Mouse (Mus musculus) embryonic facial prominence, embryonic 11.5 days (tissue): ENCODE data around the gene Gm11985. TPM values are rescaled to one million over a fixed set of nuclear protein-coding genes. Genes with fewer than 3 reads are reported as not detected.

Experiments used
- ATAC-seq: fragments of 200-750 bp; cut with Nextera tagmentation; replicated peaks from 2 replicates; pipeline ENCODE4 v1.8.0; 2017; ENCODE audit warnings: low read depth; ENCODE audit not compliant: insufficient number of reproducible peaks, low FRiP score, low TSS enrichment
- DNase-seq: peaks from one replicate; pipeline ENCODE4 v3.0.0-alpha.2; 2015; ENCODE audit warnings: low spot score
- H3K27ac ChIP-seq: fragments of 300-500 bp; sonication (generic); replicated peaks from 2 replicates; pipeline ENCODE4 v1.5.1; 2014; ENCODE audit warnings: mild to moderate bottlenecking, low read depth, low read length, control low read depth
- H3K27me3 ChIP-seq: fragments of 300-500 bp; sonication (generic); 2 replicates; pipeline ENCODE4 v1.6.1; 2014; ENCODE audit warnings: mild to moderate bottlenecking, low read length, moderate library complexity, mixed read lengths; ENCODE audit not compliant: control insufficient read depth, insufficient read depth
- H3K36me3 ChIP-seq: fragments of 300-500 bp; sonication (generic); replicated peaks from 2 replicates; pipeline ENCODE4 v1.6.1; 2014; ENCODE audit warnings: low read depth, mild to moderate bottlenecking, low read length, moderate library complexity, mixed read lengths; ENCODE audit not compliant: control insufficient read depth, insufficient read depth
- H3K4me1 ChIP-seq: fragments of 300-500 bp; sonication (generic); 2 replicates; pipeline ENCODE4 v1.6.1; 2014; ENCODE audit warnings: low read length, mixed read lengths; ENCODE audit not compliant: control insufficient read depth, insufficient read depth
- H3K4me2 ChIP-seq: fragments of 300-500 bp; sonication (generic); 2 replicates; pipeline ENCODE4 v1.6.1; 2014; ENCODE audit warnings: low read depth, mild to moderate bottlenecking, control low read depth, low read length, moderate library complexity
- H3K4me3 ChIP-seq: fragments of 300-500 bp; sonication (generic); 2 replicates; pipeline ENCODE4 v1.5.1; 2014; ENCODE audit warnings: low read depth, low read length, control low read depth
- H3K9ac ChIP-seq: fragments of 300-500 bp; sonication (generic); replicated peaks from 2 replicates; pipeline ENCODE4 v1.6.1; 2014; ENCODE audit warnings: mild to moderate bottlenecking, control low read depth, low read length
- H3K9me3 ChIP-seq: fragments of 300-500 bp; sonication (generic); replicated peaks from 2 replicates; pipeline ENCODE4 v1.6.1; 2016; ENCODE audit warnings: mild to moderate bottlenecking, low read length, inconsistent platforms, mixed read lengths; ENCODE audit not compliant: control insufficient read depth
- WGBS: fragments of 180-500 bp; shearing (Covaris S2); extraction: QIAGEN DNeasy Blood & Tissue Kit; methylation state at CpG from one replicate; pipeline ENCODE4 v1.1.7; 2014; 5-methylcytosine and 5-hydroxymethylcytosine counted together
- polyA plus RNA-seq: library from polyadenylated mRNA; unstranded; fragments of >200 nt; fragmentation: Nextera tagmentation; extraction: Ambion mirVana; gene quantifications from 2 replicates; pipeline ENCODE4 v1.2.1, GENCODE M21; 2014

Gm11985 gene
- polyA plus RNA-seq, 1 experiment from 2014 or later = not detected

GRCm38 (mm10) chr11:7160637-7161101 lies 27.7 kb downstream of the Gm11985 start:
- peak; percentile 61; the same call in 1 of the 2 replicates for ATAC-seq
- no peak overlapping the region for H3K27ac ChIP-seq
- peak; percentile 21 for DNase-seq
- H3K4me1 ChIP-seq = no peaks in the 10 kb centered on the region
- WGBS = 48% methylated on average over 4 of the region's 4 CpGs
- no peaks in the 10 kb centered on the region for H3K9me3 ChIP-seq
- no peaks in the 10 kb centered on the region for H3K27me3 ChIP-seq
- H3K4me2 ChIP-seq = no peak overlapping the region
- H3K4me3 ChIP-seq = no peak overlapping the region
- H3K9ac ChIP-seq = no peak overlapping the region
- H3K36me3 ChIP-seq = no peaks in the 10 kb centered on the region

- 77% methylated on average over 6 of the region's 6 CpGs for WGBS
These were observed 28.2 kb downstream of the Gm11985 start for GRCm38 (mm10) chr11:7160146-7160545.

GRCm38 (mm10) chr11:7158196-7158595 lies 30.2 kb downstream of the Gm11985 start:
- Histone ChIP-seq H3K27ac (no peak overlapping the region), H3K9me3 (no peaks in the 10 kb centered on the region), H3K4me3 (no peak overlapping the region), H3K4me1 (no peaks in the 10 kb centered on the region), H3K4me2 (no peak overlapping the region), H3K36me3 (no peaks in the 10 kb centered on the region), H3K27me3 (no peaks in the 10 kb centered on the region), H3K9ac (no peak overlapping the region)
- ATAC-seq = no peak
- no peak for DNase-seq
- 84% methylated on average over 6 of the region's 6 CpGs for WGBS

More at GRCm38 (mm10) chr11:7160146-7160545, 28.2 kb downstream of the Gm11985 start:
- Histone ChIP-seq H3K9ac (no peak overlapping the region), H3K4me2 (no peak overlapping the region), H3K27ac (no peak overlapping the region), H3K9me3 (no peaks in the 10 kb centered on the region), H3K27me3 (no peaks in the 10 kb centered on the region), H3K36me3 (no peaks in the 10 kb centered on the region), H3K4me1 (no peaks in the 10 kb centered on the region), H3K4me3 (no peak overlapping the region)
- DNase-seq = no peak
- ATAC-seq = no peak

GRCm38 (mm10) chr11:7156427-7156826 lies 31.9 kb downstream of the Gm11985 start:
- H3K27ac ChIP-seq = no peak overlapping the region
- H3K27me3 ChIP-seq = no peaks in the 10 kb centered on the region
- WGBS = 78% methylated on average over 4 of the region's 4 CpGs
- DNase-seq (no peak), ATAC-seq (no peak)
- H3K4me2 ChIP-seq = no peak overlapping the region
- H3K4me1 ChIP-seq = no peaks in the 10 kb centered on the region
- no peak overlapping the region for H3K4me3 ChIP-seq
- no peak overlapping the region for H3K9ac ChIP-seq
- no peaks in the 10 kb centered on the region for H3K36me3 ChIP-seq
- no peaks in the 10 kb centered on the region for H3K9me3 ChIP-seq

- Histone ChIP-seq H3K27me3 (no peaks in the 10 kb centered on the region), H3K36me3 (no peaks in the 10 kb centered on the region), H3K9ac (no peak overlapping the region), H3K4me3 (no peak overlapping the region), H3K9me3 (no peaks in the 10 kb centered on the region), H3K27ac (no peak overlapping the region), H3K4me1 (no peaks in the 10 kb centered on the region), H3K4me2 (no peak overlapping the region)
- DNase-seq = no peak
- 74% methylated on average over 8 of the region's 8 CpGs for WGBS
- no peak for ATAC-seq
These were observed 35.3 kb downstream of the Gm11985 start for GRCm38 (mm10) chr11:7153081-7153480.

GRCm38 (mm10) chr11:7152371-7152770 lies 36.0 kb downstream of the Gm11985 start:
- Histone ChIP-seq H3K27ac (no peak overlapping the region), H3K36me3 (no peaks in the 10 kb centered on the region), H3K9ac (no peak overlapping the region), H3K27me3 (no peaks in the 10 kb centered on the region), H3K4me3 (no peak overlapping the region), H3K4me2 (no peak overlapping the region), H3K4me1 (no peaks in the 10 kb centered on the region), H3K9me3 (no peaks in the 10 kb centered on the region)
- ATAC-seq (no peak), DNase-seq (no peak)
- WGBS = 93% methylated on average over 12 of the region's 12 CpGs

GRCm38 (mm10) chr11:7150511-7150910 lies 37.9 kb downstream of the Gm11985 start:
- 94% methylated on average over 8 of the region's 8 CpGs for WGBS
- H3K9ac ChIP-seq = no peak overlapping the region
- no peak overlapping the region for H3K4me3 ChIP-seq
- no peak for DNase-seq
- H3K9me3 ChIP-seq = no peaks in the 10 kb centered on the region
- no peak overlapping the region for H3K27ac ChIP-seq
- H3K27me3 ChIP-seq = no peaks in the 10 kb centered on the region
- ATAC-seq = no peak
- no peaks in the 10 kb centered on the region for H3K36me3 ChIP-seq
- no peak overlapping the region for H3K4me2 ChIP-seq
- H3K4me1 ChIP-seq = no peaks in the 10 kb centered on the region

GRCm38 (mm10) chr11:7149471-7149870 lies 38.9 kb downstream of the Gm11985 start:
- Histone ChIP-seq H3K4me1 (no peaks in the 10 kb centered on the region), H3K4me2 (no peak overlapping the region), H3K9me3 (no peaks in the 10 kb centered on the region), H3K27me3 (no peaks in the 10 kb centered on the region), H3K9ac (no peak overlapping the region), H3K4me3 (no peak overlapping the region), H3K27ac (no peak overlapping the region), H3K36me3 (no peaks in the 10 kb centered on the region)
- 82% methylated on average over 7 of the region's 7 CpGs for WGBS
- DNase-seq (no peak), ATAC-seq (no peak)
